7 mouse cellular contexts compared by ENCODE assay signal in genomic region chr11:85312818-85313217, GRCm38 (mm10). TPM values are rescaled to one million over a fixed set of nuclear protein-coding genes. Genes with fewer than 3 reads are reported as not detected.
DNase-seq lines count a peak whose midpoint lies in the region; ATAC-seq and TF ChIP-seq lines count a peak whose summit lies in the region.

No protein-coding gene starts in this region.

- DNase-seq in adrenal gland, adult 18-20 months (ENCODE audit: low spot score in 2 of 2), result peak; percentile 18 to 34
- peak; percentile 95 for DNase-seq in cerebellum, adult 9-10 months
- peak; percentile 45 for DNase-seq in gastrocnemius, postnatal 10 days
- peak; percentile 90 for DNase-seq in hindbrain, postnatal 0 days (ENCODE audit: low spot score)
- peak; percentile 24 to 27 for DNase-seq in left cerebral cortex, adult 18-20 months (ENCODE audit: low spot score in 2 of 2)
- DNase-seq in lung, postnatal 4 days, result peak; percentile 48 to 76
- peak; percentile 39 for DNase-seq in stomach, postnatal 0 days (ENCODE audit: low spot score)

- ATAC-seq in hindbrain, postnatal 0 days, result no peak
- ATAC-seq in stomach, postnatal 0 days (ENCODE audit: low FRiP score, low TSS enrichment), result no peak

- no peaks in the 10 kb centered on the region for H3K27me3 ChIP-seq in hindbrain, postnatal 0 days (ENCODE audit: insufficient read depth, low read length)
- no peaks in the 10 kb centered on the region for H3K27me3 ChIP-seq in stomach, postnatal 0 days (ENCODE audit: control insufficient read depth, insufficient read depth, low read length)

- TF ChIP-seq EP300 in stomach, postnatal 0 days (optimal IDR thresholded peaks at IDR 0.05), result no peak

- 0 out of 2 replicates have a peak overlapping the region, but pooled peaks have one; percentile 93 for H3K9ac ChIP-seq in hindbrain, postnatal 0 days (replicated peaks; ENCODE audit: low read length)
- no peak overlapping the region for H3K9ac ChIP-seq in stomach, postnatal 0 days (ENCODE audit: low read length)

- peak overlapping the region; percentile 66 for H3K4me2 ChIP-seq in hindbrain, postnatal 0 days (ENCODE audit: low read depth, low read length)
- H3K4me2 ChIP-seq in stomach, postnatal 0 days (replicated peaks; ENCODE audit: low read depth), result peak overlapping the region; percentile 87

- no peak for TF ChIP-seq CTCF in hindbrain, postnatal 0 days (IDR thresholded peaks at IDR 0.05; ENCODE audit: low read depth)
- TF ChIP-seq CTCF in stomach, postnatal 0 days (IDR thresholded peaks at IDR 0.05; ENCODE audit: low read depth), result no peak

- 19% methylated on average over 2 of the region's 2 CpGs for WGBS in hindbrain, postnatal 0 days
- WGBS in stomach, postnatal 0 days, result 6% methylated on average over 2 of the region's 2 CpGs

- no peaks in the 10 kb centered on the region for H3K9me3 ChIP-seq in hindbrain, postnatal 0 days (ENCODE audit: low read length)
- no peaks in the 10 kb centered on the region for H3K9me3 ChIP-seq in stomach, postnatal 0 days (ENCODE audit: control insufficient read depth, low read length)

- peak overlapping the region; percentile 98 for H3K4me3 ChIP-seq in hindbrain, postnatal 0 days (ENCODE audit: low read length)
- H3K4me3 ChIP-seq in stomach, postnatal 0 days (ENCODE audit: low read depth, low read length), result peak overlapping the region; percentile 93

- 0 out of 2 replicates have a peak, but pooled peaks cover 7% of the 10 kb centered on the region for H3K4me1 ChIP-seq in hindbrain, postnatal 0 days (ENCODE audit: insufficient read depth, low read length)
- H3K4me1 ChIP-seq in stomach, postnatal 0 days (replicated peaks; ENCODE audit: control insufficient read depth, insufficient read depth), result 0 out of 2 replicates have a peak, but pooled peaks cover 2% of the 10 kb centered on the region

- no peak overlapping the region for H3K27ac ChIP-seq in hindbrain, postnatal 0 days
- no peak overlapping the region for H3K27ac ChIP-seq in stomach, postnatal 0 days (replicated peaks)

- H3K36me3 ChIP-seq in hindbrain, postnatal 0 days (ENCODE audit: insufficient read depth, low read length), result no peaks in the 10 kb centered on the region
- H3K36me3 ChIP-seq in stomach, postnatal 0 days (ENCODE audit: control insufficient read depth, insufficient read depth, low read length), result no peaks in the 10 kb centered on the region

RNA-seq across cellular contexts. Expression of gene Ppm1d, which starts 1.8 kb away (rescaled TPM):
- 10 to 100 TPM; 11.9 to 12.9 TPM for total RNA-seq in adrenal gland, adult 18-20 months (2021)
- total RNA-seq in gastrocnemius, postnatal 10 days (2021), result 10 to 100 TPM in 1 of 2 experiments, 1 to 10 TPM in 1; 8.9 to 10.0 TPM
- 11.4 and 12.8 TPM in 2 replicates for total RNA-seq in hindbrain, postnatal 0 days (2014; rRNA removed)
- polyA plus RNA-seq in hindbrain, postnatal 0 days (2015; fragmentation: Nextera tagmentation; extraction: Ambion mirVana), result 14.4 and 14.5 TPM in 2 replicates
- total RNA-seq in left cerebral cortex, adult 18-20 months (2021), result 10 to 100 TPM; 17.3 to 18.2 TPM
- 11.0 and 12.4 TPM in 2 replicates for polyA plus RNA-seq in stomach, postnatal 0 days (2015; fragmentation: Nextera tagmentation; extraction: Ambion mirVana)

RNA-seq across cellular contexts. Expression of gene Bcas3, which starts 40.1 kb away (rescaled TPM):
- total RNA-seq in adrenal gland, adult 18-20 months (2021), result 10 to 100 TPM; 40.9 to 45.4 TPM
- 10 to 100 TPM; 21.5 to 26.8 TPM for total RNA-seq in gastrocnemius, postnatal 10 days (2021)
- 32.3 and 42.9 TPM in 2 replicates for total RNA-seq in hindbrain, postnatal 0 days (2014; rRNA removed)
- 28.5 and 31.6 TPM in 2 replicates for polyA plus RNA-seq in hindbrain, postnatal 0 days (2015; fragmentation: Nextera tagmentation; extraction: Ambion mirVana)
- total RNA-seq in left cerebral cortex, adult 18-20 months (2021), result 10 to 100 TPM; 73.4 to 75.9 TPM
- 16.5 and 20.4 TPM in 2 replicates for polyA plus RNA-seq in stomach, postnatal 0 days (2015; fragmentation: Nextera tagmentation; extraction: Ambion mirVana)

Comparison
In these comparisons a context has a peak if more than half of its experiments do, and no peak if none do; other contexts are left out.
1. DNase-seq: peak in every context shown above with its lines; median percentile 95 in cerebellum, adult 9-10 months; 90 in hindbrain, postnatal 0 days; 62 in lung, postnatal 4 days; 45 in gastrocnemius, postnatal 10 days; 39 in stomach, postnatal 0 days; 26 in adrenal gland, adult 18-20 months; 26 in left cerebral cortex, adult 18-20 months.